Mouse (Mus musculus): ENCODE results near the gene Olfr104-ps. TPM values are rescaled to one million over a fixed set of nuclear protein-coding genes. Genes with fewer than 3 reads are reported as not detected.

Gene Olfr104-ps
- not detected in 2 replicates for polyA plus RNA-seq (2012; rRNA removed)

GRCm38 (mm10) chr17:37359282-37359681, at the start of gene Olfr104-ps:
Gene Olfr104-ps (plus strand): TSS chr17:37359582.
- no peak for DNase-seq (ENCODE audit: low read depth)

- no peak for DNase-seq (ENCODE audit: low read depth)
Observed at GRCm38 (mm10) chr17:37310146-37310699, 49.2 kb upstream of the Olfr104-ps start.

GRCm38 (mm10) chr17:37316954-37317353, 42.4 kb upstream of the Olfr104-ps start, which contains the start of gene Olfr102:
Gene Olfr102 (minus strand): TSS chr17:37317054.
- DNase-seq (ENCODE audit: low read depth): no peak

- DNase-seq (ENCODE audit: low read depth): no peak
Observed at GRCm38 (mm10) chr17:37339598-37339997, 19.8 kb upstream of the Olfr104-ps start, which contains the start of gene Olfr103. Gene Olfr103 (minus strand): TSS chr17:37339698.

- no peak for DNase-seq (ENCODE audit: low read depth)
Observed at GRCm38 (mm10) chr17:37378733-37379132, 19.4 kb downstream of the Olfr104-ps start, which contains the start of gene Olfr105-ps. Gene Olfr105-ps (plus strand): TSS chr17:37379033.

- no peak for DNase-seq (ENCODE audit: low read depth)
Observed at GRCm38 (mm10) chr17:37390093-37390492, 30.7 kb downstream of the Olfr104-ps start, which contains the start of gene Olfr106-ps. Gene Olfr106-ps (plus strand): TSS chr17:37390393.

- DNase-seq (ENCODE audit: low read depth): no peak
Observed at GRCm38 (mm10) chr17:37398926-37399325, 39.5 kb downstream of the Olfr104-ps start, which contains the start of gene Olfr107. Gene Olfr107 (plus strand): TSS chr17:37399226.

- no peak for DNase-seq (ENCODE audit: low read depth)
Observed at GRCm38 (mm10) chr17:37413380-37413779, 54.0 kb downstream of the Olfr104-ps start.

Other genes starting within 250 kb of the Olfr104-ps start
- gene Olfr92, start 239.5 kb upstream of the Olfr104-ps start, polyA plus RNA-seq (2012; rRNA removed): not detected in 2 replicates
- not detected in 2 replicates for gene Olfr93, start 198.1 kb upstream of the Olfr104-ps start, polyA plus RNA-seq (2012; rRNA removed)
- 0.55 and 0.59 TPM in 2 replicates for gene Ubd, start 165.7 kb upstream of the Olfr104-ps start, polyA plus RNA-seq (2012; rRNA removed)
- not detected in 2 replicates for gene Olfr94, start 158.6 kb upstream of the Olfr104-ps start, polyA plus RNA-seq (2012; rRNA removed)
- gene Olfr95, start 146.5 kb upstream of the Olfr104-ps start, polyA plus RNA-seq (2012; rRNA removed): not detected in 2 replicates
- not detected in 2 replicates for gene Olfr96, start 139.4 kb upstream of the Olfr104-ps start, polyA plus RNA-seq (2012; rRNA removed)
- not detected in 2 replicates for gene Olfr97, start 122.3 kb upstream of the Olfr104-ps start, polyA plus RNA-seq (2012; rRNA removed)
- gene Olfr98, start 95.8 kb upstream of the Olfr104-ps start, polyA plus RNA-seq (2012; rRNA removed): not detected in 2 replicates
- gene H2-M3, start 89.4 kb upstream of the Olfr104-ps start, polyA plus RNA-seq (2012; rRNA removed): 6.7 and 8.0 TPM in 2 replicates
- gene Olfr99, start 76.1 kb upstream of the Olfr104-ps start, polyA plus RNA-seq (2012; rRNA removed): not detected in 2 replicates
- not detected in 2 replicates for gene Olfr101, start 55.3 kb upstream of the Olfr104-ps start, polyA plus RNA-seq (2012; rRNA removed)
- not detected in 2 replicates for gene Olfr102, start 42.5 kb upstream of the Olfr104-ps start, polyA plus RNA-seq (2012; rRNA removed)
- gene Olfr103, start 19.9 kb upstream of the Olfr104-ps start, polyA plus RNA-seq (2012; rRNA removed): not detected in 2 replicates
- gene Olfr105-ps, start 19.5 kb downstream of the Olfr104-ps start, polyA plus RNA-seq (2012; rRNA removed): not detected in 2 replicates
- gene Olfr106-ps, start 30.8 kb downstream of the Olfr104-ps start, polyA plus RNA-seq (2012; rRNA removed): not detected in 2 replicates
- not detected in 2 replicates for gene Olfr107, start 39.6 kb downstream of the Olfr104-ps start, polyA plus RNA-seq (2012; rRNA removed)
- not detected in 2 replicates for gene Olfr108, start 85.9 kb downstream of the Olfr104-ps start, polyA plus RNA-seq (2012; rRNA removed)
- gene Olfr109, start 99.3 kb downstream of the Olfr104-ps start, polyA plus RNA-seq (2012; rRNA removed): not detected in 2 replicates
- gene H2-M2, start 124.0 kb downstream of the Olfr104-ps start, polyA plus RNA-seq (2012; rRNA removed): 0.09 TPM in 1 of 2 replicates, not detected in the other
- gene Olfr110, start 132.9 kb downstream of the Olfr104-ps start, polyA plus RNA-seq (2012; rRNA removed): not detected in 2 replicates
- gene Olfr111, start 148.4 kb downstream of the Olfr104-ps start, polyA plus RNA-seq (2012; rRNA removed): 0.14 TPM in 1 of 2 replicates, not detected in the other
- not detected in 2 replicates for gene Olfr112, start 209.9 kb downstream of the Olfr104-ps start, polyA plus RNA-seq (2012; rRNA removed)
- not detected in 2 replicates for gene Olfr113, start 218.1 kb downstream of the Olfr104-ps start, polyA plus RNA-seq (2012; rRNA removed)
- not detected in 2 replicates for gene Olfr114, start 233.2 kb downstream of the Olfr104-ps start, polyA plus RNA-seq (2012; rRNA removed)